Mouse (Mus musculus): ENCODE measurements at regions not wholly inside any gene's neighbourhood (a gene's known extent, or its start where the extent isn't known, plus 50 kb on each side); places are given as distances from the start of the nearest gene placed in this dataset.

GRCm38 (mm10) chr13:97672038-97672675, 88.3 kb downstream of the Gm10260 start:
- TF ChIP-seq POLR2A (IDR thresholded peaks at IDR 0.05; ENCODE audit: borderline replicate concordance, extremely low read depth, insufficient read depth, insufficient read length, poor library complexity, severe bottlenecking) (no peak), CTCF (IDR thresholded peaks at IDR 0.05; ENCODE audit: borderline replicate concordance, extremely low read depth, insufficient read depth, insufficient read length) (no peak)
